Comparison of ENCODE assay signal across 44 mouse cellular contexts in genomic region chr15:101999676-102000335, GRCm38 (mm10). TPM values are rescaled to one million over a fixed set of nuclear protein-coding genes. Genes with fewer than 3 reads are reported as not detected.
"Had no signal": no experiment of that assay in that cellular context is flagged by ENCODE, and none has a peak within 500 bp of the region (broad histone marks: within the 10 kb centered on the region; RNA-seq: fewer than 3 reads in every experiment).

No protein-coding gene starts in this region.

- H3K4me3 ChIP-seq: limb, embryonic 10.5 days; limb, embryonic 12.5 days; limb, embryonic 13.5 days; limb, embryonic 15.5 days; liver, embryonic 12.5 days; liver, embryonic 13.5 days; liver, embryonic 15.5 days; lung, embryonic 15.5 days; megakaryocyte, embryonic 14.5 days; midbrain, embryonic 10.5 days; midbrain, embryonic 12.5 days; midbrain, embryonic 13.5 days; midbrain, embryonic 15.5 days; myocyte; neural tube, embryonic 12.5 days had no signal

- H3K9me3 ChIP-seq: limb, embryonic 10.5 days; limb, embryonic 15.5 days; liver, embryonic 12.5 days; liver, embryonic 13.5 days; liver, embryonic 15.5 days; lung, embryonic 15.5 days; midbrain, embryonic 12.5 days; midbrain, embryonic 13.5 days; midbrain, embryonic 15.5 days; neural tube, embryonic 12.5 days had no signal

- DNase-seq: left cerebral cortex, postnatal 4 days; liver; liver, embryonic 13.5 days; liver, postnatal 0 days; lung, adult 18-20 months; lung, adult 2 months; lung, embryonic 14.5 days; lung, postnatal 10 days; lung, postnatal 14 days; lung, postnatal 36 days; lung, postnatal 4 days; midbrain, embryonic 14.5 days had no signal

- H3K27ac ChIP-seq: limb, embryonic 10.5 days; limb, embryonic 12.5 days; limb, embryonic 13.5 days; limb, embryonic 15.5 days; liver, embryonic 12.5 days; liver, embryonic 13.5 days; liver, embryonic 14.5 days; liver, embryonic 15.5 days; lung, embryonic 15.5 days; macrophage; midbrain, embryonic 10.5 days; midbrain, embryonic 12.5 days; midbrain, embryonic 13.5 days; midbrain, embryonic 15.5 days; neural tube, embryonic 12.5 days had no signal

- ATAC-seq: liver, embryonic 12.5 days; liver, postnatal 0 days; lung, postnatal 0 days; midbrain, embryonic 13.5 days; midbrain, embryonic 15.5 days; midbrain, embryonic 16.5 days had no signal

- H3K36me3 ChIP-seq: limb, embryonic 12.5 days; limb, embryonic 13.5 days; limb, embryonic 15.5 days; midbrain, embryonic 10.5 days; midbrain, embryonic 12.5 days; midbrain, embryonic 13.5 days; midbrain, embryonic 15.5 days; neural tube, embryonic 12.5 days had no signal

- H3K9ac ChIP-seq: limb, embryonic 12.5 days; limb, embryonic 13.5 days; limb, embryonic 15.5 days; liver, embryonic 12.5 days; liver, embryonic 13.5 days; liver, embryonic 14.5 days; liver, embryonic 15.5 days; liver, postnatal 0 days; lung, embryonic 14.5 days; lung, embryonic 15.5 days; midbrain, embryonic 12.5 days; midbrain, embryonic 13.5 days; midbrain, embryonic 15.5 days; neural tube, embryonic 12.5 days had no signal

RNA-seq across cellular contexts. Expression of gene Krt8, which starts 4.5 kb away (rescaled TPM):
- total RNA-seq: left cerebral cortex, postnatal 10 days; left cerebral cortex, postnatal 14 days; left cerebral cortex, postnatal 36 days; megakaryocyte, adult 5-6 weeks had no signal
- polyA plus RNA-seq: macrophage had no signal

RNA-seq across cellular contexts. Expression of gene Krt18, which starts 28.2 kb away (rescaled TPM):
- polyA plus RNA-seq: macrophage, myocyte had no signal

RNA-seq across cellular contexts. Expression of gene Krt78, which starts 45.7 kb away (rescaled TPM):
- total RNA-seq: left cerebral cortex, postnatal 14 days; left cerebral cortex, postnatal 25 days; left cerebral cortex, postnatal 36 days; left cerebral cortex, postnatal 4 days; liver, adult 2 months; megakaryocyte progenitor cell, adult 5-6 weeks; megakaryocyte, adult 5-6 weeks; monocyte, adult 5-6 weeks had no signal
- polyA plus RNA-seq: limb, embryonic 11.5 days; limb, embryonic 12.5 days; limb, embryonic 13.5 days; liver, adult 2 months; liver, embryonic 11.5 days; liver, embryonic 12.5 days; liver, embryonic 14.5 days; liver, embryonic 15.5 days; liver, embryonic 16.5 days; liver, postnatal 0 days; macrophage; midbrain, embryonic 10.5 days; midbrain, embryonic 11.5 days; midbrain, embryonic 12.5 days; midbrain, embryonic 13.5 days; midbrain, embryonic 14.5 days; midbrain, embryonic 15.5 days; midbrain, embryonic 16.5 days; midbrain, postnatal 0 days; myocyte; neural tube, embryonic 11.5 days; neural tube, embryonic 12.5 days had no signal

RNA-seq across cellular contexts. Expression of gene Krt79, which starts 59.7 kb away (rescaled TPM):
- total RNA-seq: left cerebral cortex, postnatal 10 days; left cerebral cortex, postnatal 14 days; left cerebral cortex, postnatal 25 days; left cerebral cortex, postnatal 36 days; megakaryocyte progenitor cell, adult 5-6 weeks; megakaryocyte, adult 5-6 weeks; monocyte, adult 5-6 weeks had no signal
- polyA plus RNA-seq: limb, embryonic 10.5 days; limb, embryonic 11.5 days; limb, embryonic 12.5 days; liver, embryonic 11.5 days; liver, embryonic 12.5 days; liver, embryonic 13.5 days; liver, embryonic 14.5 days; liver, embryonic 15.5 days; liver, embryonic 16.5 days; liver, postnatal 0 days; macrophage had no signal
